Mouse (Mus musculus) heart, embryonic 13.5 days (tissue): ENCODE data around the gene Slpi. TPM values are rescaled to one million over a fixed set of nuclear protein-coding genes. Genes with fewer than 3 reads are reported as not detected.

Source experiments
- ATAC-seq: fragments of 200-750 bp; cut with Nextera tagmentation; 2 replicates; pipeline ENCODE4 v1.8.0; 2017; ENCODE audit warnings: moderate TSS enrichment; ENCODE audit not compliant: insufficient number of reproducible peaks, low FRiP score, low TSS enrichment; ENCODE audit errors: extremely low read depth
- H3K27ac ChIP-seq: fragments of 300-500 bp; sonication (generic); replicated peaks from 2 replicates; pipeline ENCODE4 v1.5.1; 2015; ENCODE audit warnings: moderate library complexity, mild to moderate bottlenecking, inconsistent platforms
- H3K27me3 ChIP-seq: fragments of 300-500 bp; sonication (generic); replicated peaks from 2 replicates; pipeline ENCODE4 v1.6.1; 2015; ENCODE audit warnings: mild to moderate bottlenecking, inconsistent platforms
- H3K36me3 ChIP-seq: fragments of 300-500 bp; sonication (generic); 2 replicates; pipeline ENCODE4 v1.6.1; 2015; ENCODE audit warnings: mild to moderate bottlenecking, inconsistent platforms
- H3K4me1 ChIP-seq: fragments of 300-500 bp; sonication (generic); 2 replicates; pipeline ENCODE4 v1.6.1; 2015; ENCODE audit warnings: inconsistent platforms
- H3K4me2 ChIP-seq: fragments of 300-500 bp; sonication (generic); 2 replicates; pipeline ENCODE4 v1.6.1; 2015; ENCODE audit warnings: inconsistent platforms, mild to moderate bottlenecking, moderate library complexity
- H3K4me3 ChIP-seq: fragments of 300-500 bp; sonication (generic); 2 replicates; pipeline ENCODE4 v1.5.1; 2015; ENCODE audit warnings: moderate library complexity, mild to moderate bottlenecking, inconsistent platforms
- H3K9ac ChIP-seq: fragments of 300-500 bp; sonication (generic); 2 replicates; pipeline ENCODE4 v1.6.1; 2015; ENCODE audit warnings: inconsistent platforms, mild to moderate bottlenecking, moderate library complexity
- H3K9me3 ChIP-seq: fragments of 300-500 bp; sonication (generic); 2 replicates; pipeline ENCODE4 v1.6.1; 2016; ENCODE audit warnings: inconsistent platforms
- WGBS: fragments of 180-500 bp; shearing (Covaris S2); methylation state at CpG from one replicate; pipeline ENCODE4 v1.1.7; 2015; ENCODE audit warnings: mixed read lengths; 5-methylcytosine and 5-hydroxymethylcytosine counted together
- polyA plus RNA-seq: library from polyadenylated mRNA; unstranded; fragments of >200 nt; fragmentation: Nextera tagmentation; extraction: Ambion mirVana; gene quantifications from 2 replicates; pipeline ENCODE4 v1.2.1, GENCODE M21; 2015

The Slpi gene
- 0.90 and 1.8 TPM in 2 replicates for polyA plus RNA-seq

- Histone ChIP-seq H3K9ac (peak within 1 kb of the TSS; percentile 76), H3K9me3 (no peaks in the 10 kb centered on the region), H3K4me3 (peak within 1 kb of the TSS; percentile 59), H3K27ac (peak within 1 kb of the TSS; percentile 62), H3K4me1 (peaks cover 27% of the 10 kb centered on the region), H3K27me3 (peaks cover 78% of the 10 kb centered on the region), H3K36me3 (no peaks in the 10 kb centered on the region), H3K4me2 (peak within 1 kb of the TSS; percentile 83)
- no peak for ATAC-seq
- WGBS = 2% methylated on average over 17 of the region's 17 CpGs
Observed at GRCm38 (mm10) chr2:164389020-164389419, at the start of gene Slpi. Gene Slpi (minus strand): TSS chr2:164389095.

GRCm38 (mm10) chr2:164438257-164438656 lies 49.4 kb upstream of the Slpi start:
- peaks cover 89% of the 10 kb centered on the region for H3K4me1 ChIP-seq
- no peak for ATAC-seq

GRCm38 (mm10) chr2:164437710-164438109 lies 48.8 kb upstream of the Slpi start:
- Histone ChIP-seq H3K9me3 (no peaks in the 10 kb centered on the region), H3K4me3 (no peak overlapping the region), H3K4me2 (no peak overlapping the region), H3K4me1 (peaks cover 93% of the 10 kb centered on the region), H3K9ac (no peak overlapping the region), H3K36me3 (no peaks in the 10 kb centered on the region), H3K27ac (no peak overlapping the region), H3K27me3 (peaks cover 7% of the 10 kb centered on the region; the same call in 1 of the 2 replicates)
- WGBS = 74% methylated on average over 6 of the region's 6 CpGs
- ATAC-seq = no peak

More at GRCm38 (mm10) chr2:164438257-164438656, 49.4 kb upstream of the Slpi start:
- Histone ChIP-seq H3K4me2 (no peak overlapping the region), H3K27me3 (peaks cover 7% of the 10 kb centered on the region; the same call in 1 of the 2 replicates), H3K4me3 (no peak overlapping the region), H3K27ac (no peak overlapping the region), H3K36me3 (no peaks in the 10 kb centered on the region), H3K9me3 (no peaks in the 10 kb centered on the region), H3K9ac (0 out of 2 replicates have a peak overlapping the region, but pooled peaks have one; percentile 19)
- WGBS = 52% methylated on average over 7 of the region's 8 CpGs

GRCm38 (mm10) chr2:164436961-164437360 lies 48.1 kb upstream of the Slpi start:
- H3K9ac ChIP-seq = peak overlapping the region; percentile 63; the same call in 1 of the 2 replicates
- H3K27me3 ChIP-seq = peaks cover 7% of the 10 kb centered on the region; the same call in 1 of the 2 replicates
- 47% methylated on average over 3 of the region's 3 CpGs for WGBS
- no peak for ATAC-seq
- H3K4me1 ChIP-seq = peaks cover 95% of the 10 kb centered on the region
- peak overlapping the region; percentile 63 for H3K27ac ChIP-seq
- H3K9me3 ChIP-seq = no peaks in the 10 kb centered on the region
- no peaks in the 10 kb centered on the region for H3K36me3 ChIP-seq
- H3K4me3 ChIP-seq = no peak overlapping the region
- 0 out of 2 replicates have a peak overlapping the region, but pooled peaks have one; percentile 3 for H3K4me2 ChIP-seq

DNA sequence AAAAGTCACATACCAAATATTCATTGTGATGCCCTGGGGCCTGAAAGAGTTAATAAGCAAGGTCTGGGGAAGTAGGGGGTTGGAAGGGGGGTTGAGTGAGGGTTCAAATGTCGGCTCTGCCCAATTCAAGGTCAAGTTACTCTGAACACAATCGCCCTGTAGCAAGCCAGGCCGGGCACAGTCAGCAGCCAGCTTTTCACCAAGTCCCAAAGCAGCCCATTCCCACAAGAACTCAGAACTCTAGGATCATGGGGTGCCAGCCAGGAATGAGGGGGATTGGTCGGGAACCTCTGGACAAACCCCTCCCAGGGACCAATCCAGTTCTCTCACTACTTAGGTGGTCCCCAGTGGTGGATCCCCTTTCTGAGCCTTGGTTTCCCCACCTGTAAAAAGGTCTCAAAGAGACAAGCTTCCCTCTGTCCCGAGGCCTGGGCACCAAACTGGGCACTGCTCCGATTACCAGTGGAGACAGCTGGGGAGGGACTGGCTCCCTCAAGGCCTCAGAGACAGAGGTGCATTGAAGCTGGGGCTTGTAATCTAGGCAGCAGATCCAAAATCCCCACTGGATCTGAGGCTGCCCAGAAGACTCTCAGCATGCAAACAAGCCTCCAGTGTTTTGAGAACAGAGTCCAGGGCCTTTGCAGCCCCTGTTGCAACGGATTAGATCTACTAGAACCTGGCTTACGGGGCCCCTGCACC lies 47.5 kb upstream of the Slpi start:
- ATAC-seq = no peak
- H3K4me1 ChIP-seq = peaks cover 95% of the 10 kb centered on the region
- no peaks in the 10 kb centered on the region for H3K36me3 ChIP-seq
- H3K4me3 ChIP-seq = no peak overlapping the region
- peaks cover 5% of the 10 kb centered on the region; the same call in 1 of the 2 replicates for H3K27me3 ChIP-seq
- H3K27ac ChIP-seq = peak overlapping the region; percentile 63
- 0 out of 2 replicates have a peak overlapping the region, but pooled peaks have one; percentile 3 for H3K4me2 ChIP-seq
- no peaks in the 10 kb centered on the region for H3K9me3 ChIP-seq
- peak overlapping the region; percentile 63 for H3K9ac ChIP-seq
- 27% methylated on average over 8 of the region's 8 CpGs for WGBS

GRCm38 (mm10) chr2:164435216-164436090 lies 46.6 kb upstream of the Slpi start:
- H3K4me3 ChIP-seq = no peak overlapping the region
- WGBS = 26% methylated on average over 5 of the region's 5 CpGs
- no peak for ATAC-seq
- peaks cover 96% of the 10 kb centered on the region for H3K4me1 ChIP-seq
- no peaks in the 10 kb centered on the region for H3K27me3 ChIP-seq
- H3K27ac ChIP-seq = no peak overlapping the region
- H3K36me3 ChIP-seq = no peaks in the 10 kb centered on the region
- no peaks in the 10 kb centered on the region for H3K9me3 ChIP-seq
- no peak overlapping the region for H3K4me2 ChIP-seq
- H3K9ac ChIP-seq = peak overlapping the region; percentile 63

GRCm38 (mm10) chr2:164434681-164435080 lies 45.8 kb upstream of the Slpi start:
- no peak for ATAC-seq
- WGBS = 68% methylated on average over 3 of the region's 3 CpGs
- H3K4me1 ChIP-seq = peaks cover 92% of the 10 kb centered on the region

GRCm38 (mm10) chr2:164433278-164433895 lies 44.5 kb upstream of the Slpi start:
- Histone ChIP-seq H3K36me3 (peaks cover 16% of the 10 kb centered on the region), H3K9ac (peak overlapping the region; percentile 72), H3K4me3 (no peak overlapping the region), H3K4me1 (peaks cover 86% of the 10 kb centered on the region), H3K27me3 (0 out of 2 replicates have a peak, but pooled peaks cover 5% of the 10 kb centered on the region), H3K27ac (peak overlapping the region; percentile 76), H3K4me2 (peak overlapping the region; percentile 53), H3K9me3 (no peaks in the 10 kb centered on the region)
- 66% methylated on average over 9 of the region's 9 CpGs for WGBS
- ATAC-seq = no peak

More at GRCm38 (mm10) chr2:164434681-164435080, 45.8 kb upstream of the Slpi start:
- Histone ChIP-seq H3K4me2 (no peak overlapping the region), H3K27me3 (no peaks in the 10 kb centered on the region), H3K27ac (no peak overlapping the region), H3K4me3 (no peak overlapping the region), H3K9me3 (no peaks in the 10 kb centered on the region), H3K9ac (no peak overlapping the region), H3K36me3 (peaks cover 3% of the 10 kb centered on the region)

- 0 out of 2 replicates have a peak, but pooled peaks cover 5% of the 10 kb centered on the region for H3K27me3 ChIP-seq
- no peaks in the 10 kb centered on the region for H3K9me3 ChIP-seq
- H3K4me1 ChIP-seq = peaks cover 82% of the 10 kb centered on the region
- peak overlapping the region; percentile 72 for H3K9ac ChIP-seq
- H3K36me3 ChIP-seq = peaks cover 23% of the 10 kb centered on the region
- no peak for ATAC-seq
- WGBS = 17% methylated on average over 22 of the region's 22 CpGs
- peak overlapping the region; percentile 53 for H3K4me2 ChIP-seq
- peak overlapping the region; percentile 24 for H3K4me3 ChIP-seq
- peak overlapping the region; percentile 76 for H3K27ac ChIP-seq
Observed at GRCm38 (mm10) chr2:164432541-164433191, 43.8 kb upstream of the Slpi start.

DNA sequence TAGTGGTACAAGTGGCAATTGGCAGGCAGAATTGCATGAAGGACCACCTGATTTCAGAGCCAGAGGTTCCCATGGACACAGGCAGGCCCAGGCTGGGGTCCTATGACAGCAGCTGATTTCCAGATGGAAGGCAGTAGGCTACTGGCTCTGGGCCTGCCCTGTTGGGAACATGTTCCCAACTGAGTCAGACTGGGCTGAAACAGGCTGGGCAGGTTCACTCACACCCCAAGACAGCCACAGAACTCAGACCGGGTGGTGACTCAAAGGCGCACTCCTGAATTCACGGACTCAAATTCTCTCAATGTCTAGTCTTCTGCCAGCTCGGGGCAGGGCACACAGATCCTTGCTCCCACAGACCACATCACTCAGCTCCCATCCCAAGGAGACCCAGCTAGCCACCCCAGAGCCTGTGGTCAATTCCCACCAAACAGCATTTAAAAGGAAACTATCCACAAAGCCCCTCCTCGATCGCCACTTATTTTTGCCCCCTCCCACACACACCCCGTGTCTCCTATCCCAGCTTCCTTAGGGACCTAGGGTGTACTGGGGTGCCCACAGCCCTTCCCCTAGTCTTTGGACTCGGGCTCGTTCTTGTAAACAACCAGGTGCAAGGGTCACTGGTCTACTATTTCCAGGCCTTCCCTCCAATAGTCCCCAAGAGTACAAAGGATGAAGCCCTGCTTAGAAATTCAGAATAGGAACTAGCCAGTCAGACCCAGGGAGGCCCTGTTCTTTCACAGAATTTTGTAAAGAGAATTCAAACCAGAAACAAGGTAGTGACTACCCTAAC lies 43.0 kb upstream of the Slpi start:
- 63% methylated on average over 9 of the region's 9 CpGs for WGBS
- H3K4me3 ChIP-seq = no peak overlapping the region
- H3K4me2 ChIP-seq = peak overlapping the region; percentile 53
- H3K36me3 ChIP-seq = peaks cover 31% of the 10 kb centered on the region
- peaks cover 74% of the 10 kb centered on the region for H3K4me1 ChIP-seq
- ATAC-seq = no peak
- H3K27me3 ChIP-seq = 0 out of 2 replicates have a peak, but pooled peaks cover 5% of the 10 kb centered on the region
- peak overlapping the region; percentile 72 for H3K9ac ChIP-seq
- peak overlapping the region; percentile 76 for H3K27ac ChIP-seq
- no peaks in the 10 kb centered on the region for H3K9me3 ChIP-seq
